Mouse (Mus musculus) layer of hippocampus, postnatal 25 days (tissue): Measurements from ENCODE around the gene Galnt15. TPM values are rescaled to one million over a fixed set of nuclear protein-coding genes. Genes with fewer than 3 reads are reported as not detected.
"Not testable (repeated sequence)": the region's sequence is repeated elsewhere in the genome, so short reads cannot be mapped to it uniquely, and the experiment has no call there.

Source experiments
- DNase-seq, 2 experiments: peaks; one replicate each; pipeline ENCODE4 v3.0.0; 2022; ENCODE audit warnings: mixed read lengths in 2 of 2, low spot score in 1 of 2; ENCODE audit errors: extremely low spot score in 1 of 2
- total RNA-seq, 2 experiments: library from RNA; stranded (reverse); gene quantifications; 2 replicates each; pipeline ENCODE4 v1.2.3; 2021

Galnt15 gene
- total RNA-seq, 2 experiments from 2014 or later, result 1.1 to 1.8 TPM

GRCm38 (mm10) chr14:32085486-32086201, 56.9 kb downstream of the Galnt15 start, which contains the start of gene Dph3:
Gene Dph3, minus strand, starts transcription at chr14:32085729.
- peak; percentile 96 to 98 for DNase-seq

GRCm38 (mm10) chr14:32086226-32086625, 57.4 kb downstream of the Galnt15 start:
- no peak for DNase-seq

- DNase-seq, result not testable (repeated sequence)
Measured at GRCm38 (mm10) chr14:32087584-32088248, 58.9 kb downstream of the Galnt15 start.

- no peak for DNase-seq
Measured at GRCm38 (mm10) chr14:32091124-32091523, 62.3 kb downstream of the Galnt15 start.

GRCm38 (mm10) chr14:32091704-32092103, 62.9 kb downstream of the Galnt15 start:
- no peak for DNase-seq

- DNase-seq, result no peak
Measured at GRCm38 (mm10) chr14:32093018-32093417, 64.2 kb downstream of the Galnt15 start.

- no peak for DNase-seq
Measured at GRCm38 (mm10) chr14:32093500-32094117, 64.8 kb downstream of the Galnt15 start.

- no peak for DNase-seq
Measured at GRCm38 (mm10) chr14:32095646-32096045, 66.9 kb downstream of the Galnt15 start.

GRCm38 (mm10) chr14:32096740-32097139, 68.0 kb downstream of the Galnt15 start:
- DNase-seq, result no peak

GRCm38 (mm10) chr14:32097691-32098090, 68.9 kb downstream of the Galnt15 start:
- no peak for DNase-seq

GRCm38 (mm10) chr14:32098951-32099350, 70.2 kb downstream of the Galnt15 start:
- no peak for DNase-seq

- DNase-seq, result peak in 1 of 2 experiments; percentile 29
Measured at GRCm38 (mm10) chr14:32103556-32103955, 74.8 kb downstream of the Galnt15 start.

- DNase-seq, result no peak
Measured at GRCm38 (mm10) chr14:32105663-32106062, 76.9 kb downstream of the Galnt15 start.

- no peak for DNase-seq
Measured at GRCm38 (mm10) chr14:32106911-32107310, 78.1 kb downstream of the Galnt15 start.

Other genes starting within 250 kb of the Galnt15 start
- 10 to 100 TPM; 46.5 to 57.0 TPM for gene Ankrd28, start 198.3 kb upstream of the Galnt15 start, total RNA-seq
- 10 to 100 TPM; 14.4 to 17.3 TPM for gene Oxnad1, start 56.4 kb downstream of the Galnt15 start, total RNA-seq
- gene Dph3, start 56.7 kb downstream of the Galnt15 start, total RNA-seq, result 10 to 100 TPM; 31.8 to 35.0 TPM
- gene Msmb, start 113.0 kb downstream of the Galnt15 start, total RNA-seq, result not detected
- 100 to 1,000 TPM; 123 to 130 TPM for gene Ncoa4, start 130.9 kb downstream of the Galnt15 start, total RNA-seq
- gene Timm23, start 172.9 kb downstream of the Galnt15 start, total RNA-seq, result 10 to 100 TPM; 76.2 to 79.4 TPM
- gene Parg, start 173.0 kb downstream of the Galnt15 start, total RNA-seq, result 10 to 100 TPM; 51.4 to 51.9 TPM